Mouse (Mus musculus): ENCODE data around the gene Isca1. TPM values are rescaled to one million over a fixed set of nuclear protein-coding genes. Genes with fewer than 3 reads are reported as not detected.
"Not testable (repeated sequence)": the region's sequence is repeated elsewhere in the genome, so short reads cannot be mapped to it uniquely, and the experiment has no call there.

The Isca1 gene
- polyA plus RNA-seq, 1 experiment from 2014 or later = 213 TPM

GRCm38 (mm10) chr13:59719475-59719874 lies 50.1 kb downstream of the Isca1 start:
- H3K27ac ChIP-seq (replicated peaks in 1 of 2; ENCODE audit: control insufficient read depth in 1 of 2, insufficient read depth in 1 of 2, low read depth in 2 of 2, low read length in 2 of 2) = no peak overlapping the region; a peak in 1 of 4 replicates
- no peaks in the 10 kb centered on the region for H3K36me3 ChIP-seq (ENCODE audit: control insufficient read depth, insufficient read depth, low read length)
- ATAC-seq (ENCODE audit: insufficient number of reproducible peaks, insufficient read depth, low FRiP score, low read depth) = no peak
- no peaks in the 10 kb centered on the region for H3K27me3 ChIP-seq (ENCODE audit: control insufficient read depth, insufficient read depth, low read length)
- H3K4me3 ChIP-seq (ENCODE audit: control insufficient read depth in 1 of 2, insufficient read depth in 1 of 2, low read depth in 1 of 2, low read length in 2 of 2) = no peak overlapping the region
- no peaks in the 10 kb centered on the region for H3K4me1 ChIP-seq (ENCODE audit: control insufficient read depth in 2 of 2, insufficient read depth in 2 of 2, low read length in 2 of 2)
- H3K9me3 ChIP-seq (ENCODE audit: control insufficient read depth, low read length) = no peaks in the 10 kb centered on the region
- no peak overlapping the region for H3K9ac ChIP-seq (ENCODE audit: low read length)
- no peak overlapping the region for H3K4me2 ChIP-seq (ENCODE audit: low read length)
- 71% methylated on average over 1 of the region's 1 CpGs for WGBS

- 31% methylated on average over 6 of the region's 6 CpGs for WGBS
- H3K4me2 ChIP-seq (ENCODE audit: low read length); H3K4me3 ChIP-seq (ENCODE audit: control insufficient read depth in 1 of 2, insufficient read depth in 1 of 2, low read depth in 1 of 2, low read length in 2 of 2); H3K27ac ChIP-seq (replicated peaks in 1 of 2; ENCODE audit: control insufficient read depth in 1 of 2, insufficient read depth in 1 of 2, low read depth in 2 of 2, low read length in 2 of 2); H3K36me3 ChIP-seq (ENCODE audit: control insufficient read depth, insufficient read depth, low read length); H3K27me3 ChIP-seq (ENCODE audit: control insufficient read depth, insufficient read depth, low read length); H3K4me1 ChIP-seq (ENCODE audit: control insufficient read depth in 2 of 2, insufficient read depth in 2 of 2, low read length in 2 of 2); H3K9me3 ChIP-seq (ENCODE audit: control insufficient read depth, low read length); H3K9ac ChIP-seq (ENCODE audit: low read length): not testable (repeated sequence)
- ATAC-seq (ENCODE audit: insufficient number of reproducible peaks, insufficient read depth, low FRiP score, low read depth) = 0 out of 2 replicates have a peak, but pooled peaks have one; percentile 46
Observed at GRCm38 (mm10) chr13:59718857-59719440, 50.7 kb downstream of the Isca1 start.

GRCm38 (mm10) chr13:59713710-59714109 lies 55.9 kb downstream of the Isca1 start:
- H3K27me3 ChIP-seq (ENCODE audit: control insufficient read depth, insufficient read depth, low read length) = no peaks in the 10 kb centered on the region
- no peak overlapping the region for H3K4me2 ChIP-seq (ENCODE audit: low read length)
- no peak overlapping the region for H3K4me3 ChIP-seq (ENCODE audit: control insufficient read depth in 1 of 2, insufficient read depth in 1 of 2, low read depth in 1 of 2, low read length in 2 of 2)
- no peak for ATAC-seq (ENCODE audit: insufficient number of reproducible peaks, insufficient read depth, low FRiP score, low read depth)
- no peaks in the 10 kb centered on the region; a peak in 1 of 4 replicates for H3K4me1 ChIP-seq (ENCODE audit: control insufficient read depth in 2 of 2, insufficient read depth in 2 of 2, low read length in 2 of 2)
- WGBS = 31% methylated on average over 3 of the region's 3 CpGs
- H3K36me3 ChIP-seq (ENCODE audit: control insufficient read depth, insufficient read depth, low read length) = no peaks in the 10 kb centered on the region
- H3K9me3 ChIP-seq (ENCODE audit: control insufficient read depth, low read length) = no peaks in the 10 kb centered on the region
- H3K27ac ChIP-seq (replicated peaks in 1 of 2; ENCODE audit: control insufficient read depth in 1 of 2, insufficient read depth in 1 of 2, low read depth in 2 of 2, low read length in 2 of 2) = no peak overlapping the region
- H3K9ac ChIP-seq (ENCODE audit: low read length) = no peak overlapping the region

GRCm38 (mm10) chr13:59711984-59712383 lies 57.6 kb downstream of the Isca1 start, which contains the start of gene Spata31d1b:
Spata31d1b (plus strand) TSS chr13:59712284.
- not testable (repeated sequence) for H3K4me3 ChIP-seq (ENCODE audit: control insufficient read depth in 1 of 2, insufficient read depth in 1 of 2, low read depth in 1 of 2, low read length in 2 of 2); H3K36me3 ChIP-seq (ENCODE audit: control insufficient read depth, insufficient read depth, low read length); H3K27ac ChIP-seq (replicated peaks in 1 of 2; ENCODE audit: control insufficient read depth in 1 of 2, insufficient read depth in 1 of 2, low read depth in 2 of 2, low read length in 2 of 2); H3K9ac ChIP-seq (ENCODE audit: low read length); H3K9me3 ChIP-seq (ENCODE audit: control insufficient read depth, low read length); H3K4me1 ChIP-seq (ENCODE audit: control insufficient read depth in 2 of 2, insufficient read depth in 2 of 2, low read length in 2 of 2); H3K27me3 ChIP-seq (ENCODE audit: control insufficient read depth, insufficient read depth, low read length); ATAC-seq (ENCODE audit: insufficient number of reproducible peaks, insufficient read depth, low FRiP score, low read depth); H3K4me2 ChIP-seq (ENCODE audit: low read length)
- WGBS = 64% methylated on average over 3 of the region's 3 CpGs

GRCm38 (mm10) chr13:59710230-59710629 lies 59.4 kb downstream of the Isca1 start, which contains the start of gene Spata31d1a:
Spata31d1a (minus strand) TSS chr13:59710330.
- no peaks in the 10 kb centered on the region for H3K27me3 ChIP-seq (ENCODE audit: control insufficient read depth, insufficient read depth, low read length)
- WGBS = 87% methylated on average over 15 of the region's 15 CpGs
- no peak within 1 kb of the TSS for H3K4me3 ChIP-seq (ENCODE audit: control insufficient read depth in 1 of 2, insufficient read depth in 1 of 2, low read depth in 1 of 2, low read length in 2 of 2)
- H3K4me1 ChIP-seq (ENCODE audit: control insufficient read depth in 2 of 2, insufficient read depth in 2 of 2, low read length in 2 of 2) = no peaks in the 10 kb centered on the region; a peak in 1 of 4 replicates
- no peak within 1 kb of the TSS for H3K4me2 ChIP-seq (ENCODE audit: low read length)
- H3K9me3 ChIP-seq (ENCODE audit: control insufficient read depth, low read length) = no peaks in the 10 kb centered on the region
- no peak for ATAC-seq (ENCODE audit: insufficient number of reproducible peaks, insufficient read depth, low FRiP score, low read depth)
- no peak within 1 kb of the TSS for H3K9ac ChIP-seq (ENCODE audit: low read length)
- no peaks in the 10 kb centered on the region for H3K36me3 ChIP-seq (ENCODE audit: control insufficient read depth, insufficient read depth, low read length)
- H3K27ac ChIP-seq (replicated peaks in 1 of 2; ENCODE audit: control insufficient read depth in 1 of 2, insufficient read depth in 1 of 2, low read depth in 2 of 2, low read length in 2 of 2) = no peak within 1 kb of the TSS

Other genes with a start within 250 kb of the Isca1 start
- 14.9 and 15.1 TPM in 2 replicates for gene Agtpbp1, start 184.6 kb downstream of the Isca1 start, polyA plus RNA-seq (2014; fragmentation: Nextera tagmentation; extraction: Ambion mirVana)
- gene Naa35, start 184.6 kb downstream of the Isca1 start, polyA plus RNA-seq (2014; fragmentation: Nextera tagmentation; extraction: Ambion mirVana) = 54.4 and 70.3 TPM in 2 replicates
- 46.6 and 49.2 TPM in 2 replicates for gene Golm1, start 94.0 kb downstream of the Isca1 start, polyA plus RNA-seq (2014; fragmentation: Nextera tagmentation; extraction: Ambion mirVana)
- not detected in 2 replicates for gene 4921517D22Rik, start 75.7 kb downstream of the Isca1 start, polyA plus RNA-seq (2014; fragmentation: Nextera tagmentation; extraction: Ambion mirVana)
- gene Spata31d1a, start 59.5 kb downstream of the Isca1 start, polyA plus RNA-seq (2014; fragmentation: Nextera tagmentation; extraction: Ambion mirVana) = 0.05 TPM in 1 of 2 replicates, not detected in the other
- not detected in 2 replicates for gene Spata31d1b, start 57.5 kb downstream of the Isca1 start, polyA plus RNA-seq (2014; fragmentation: Nextera tagmentation; extraction: Ambion mirVana)
- not detected in 2 replicates for gene Spata31d1d, start 38.1 kb downstream of the Isca1 start, polyA plus RNA-seq (2014; fragmentation: Nextera tagmentation; extraction: Ambion mirVana)
- 0.27 TPM in 1 of 2 replicates, not detected in the other for gene 1700014D04Rik, start 23.1 kb downstream of the Isca1 start, polyA plus RNA-seq (2014; fragmentation: Nextera tagmentation; extraction: Ambion mirVana)
- gene Gm49354, start 12.4 kb upstream of the Isca1 start, polyA plus RNA-seq (2014; fragmentation: Nextera tagmentation; extraction: Ambion mirVana) = not detected in 2 replicates
- 35.0 and 35.1 TPM in 2 replicates for gene Tut7, start 53.3 kb upstream of the Isca1 start, polyA plus RNA-seq (2014; fragmentation: Nextera tagmentation; extraction: Ambion mirVana)